Mouse (Mus musculus): Measurements from ENCODE around the gene Nfyc.

DNA sequence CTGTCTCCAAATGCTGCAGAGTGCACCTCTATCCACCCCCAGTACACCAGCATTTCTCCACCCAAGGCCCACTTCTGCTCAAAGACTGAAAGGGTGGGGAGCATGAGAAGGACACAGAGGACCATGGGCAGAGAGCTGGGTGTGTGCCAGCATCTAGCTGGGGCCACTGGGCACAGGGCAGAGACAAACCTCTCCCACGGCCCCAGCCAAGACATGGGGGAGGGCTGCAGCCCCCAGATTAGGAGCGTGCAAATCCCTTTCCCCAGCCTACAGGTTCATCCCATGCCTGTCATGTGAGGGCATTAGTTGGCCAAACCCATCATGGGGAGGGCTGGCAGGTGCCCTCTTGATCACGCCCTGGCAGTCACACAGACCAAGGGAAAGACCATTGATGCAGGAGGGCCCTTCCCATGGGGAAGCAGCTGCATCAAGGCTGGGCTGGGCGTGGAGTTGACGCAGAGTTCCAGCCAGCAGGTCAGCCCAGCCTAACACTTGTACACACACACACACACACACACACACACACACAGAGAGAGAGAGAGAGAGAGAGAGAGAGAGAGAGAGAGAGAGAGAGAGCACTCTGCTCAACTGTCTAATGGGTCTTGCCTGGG, 97.3 kb downstream of the Nfyc start:
- TF ChIP-seq CTCF (conservative IDR thresholded peaks at IDR 0.05; ENCODE audit: low read length) (no peak), POU5F1 (IDR thresholded peaks at IDR 0.05; ENCODE audit: borderline replicate concordance, low read length) (no peak), NANOG (IDR thresholded peaks at IDR 0.05; ENCODE audit: borderline replicate concordance, low read length) (no peak)

Measured in E14TG2a.4 (cell line).